ENCODE assay signal across 20 mouse cellular contexts in genomic region chr10:19459709-19460108, GRCm38 (mm10).
"Had no signal": no experiment of that assay in that cellular context is flagged by ENCODE, and none has a peak within 500 bp of the region (broad histone marks: within the 10 kb centered on the region; RNA-seq: fewer than 3 reads in every experiment).

No protein-coding gene starts in this region.

- DNase-seq: kidney, adult 18-20 months; layer of hippocampus, adult 9-11 months; liver; lung, adult 18-20 months; lung, postnatal 10 days; lung, postnatal 36 days; right cerebral cortex, postnatal 25 days; spleen, adult 18-20 months; thymus, postnatal 25 days had no signal

- H3K4me1 ChIP-seq: intestine, embryonic 15.5 days; limb, embryonic 10.5 days; limb, embryonic 13.5 days; liver, embryonic 12.5 days; liver, embryonic 15.5 days; megakaryocyte, embryonic 14.5 days had no signal

- H3K36me3 ChIP-seq: intestine, embryonic 15.5 days; limb, embryonic 10.5 days; limb, embryonic 13.5 days; liver, embryonic 12.5 days; liver, embryonic 15.5 days; lung, embryonic 15.5 days; midbrain, embryonic 10.5 days; neural tube, embryonic 12.5 days; stomach, embryonic 15.5 days had no signal

- ATAC-seq: intestine, embryonic 15.5 days; liver, embryonic 12.5 days had no signal

- H3K4me3 ChIP-seq: intestine, embryonic 15.5 days; layer of hippocampus, adult 2 months; limb, embryonic 10.5 days; limb, embryonic 13.5 days; liver, embryonic 12.5 days; liver, embryonic 15.5 days; lung, embryonic 15.5 days; megakaryocyte, embryonic 14.5 days; midbrain, embryonic 10.5 days; neural tube, embryonic 12.5 days; stomach, embryonic 15.5 days had no signal

- H3K27ac ChIP-seq: intestine, embryonic 15.5 days; layer of hippocampus, adult 2 months; limb, embryonic 10.5 days; limb, embryonic 13.5 days; liver, embryonic 12.5 days; liver, embryonic 15.5 days; lung, embryonic 15.5 days; midbrain, embryonic 10.5 days; neural tube, embryonic 12.5 days; stomach, embryonic 15.5 days had no signal

- H3K9ac ChIP-seq: intestine, embryonic 15.5 days; limb, embryonic 13.5 days; liver, embryonic 12.5 days; liver, embryonic 15.5 days; lung, embryonic 15.5 days; neural tube, embryonic 12.5 days; stomach, embryonic 15.5 days had no signal

- H3K27me3 ChIP-seq: intestine, embryonic 15.5 days; limb, embryonic 13.5 days; liver, embryonic 12.5 days; liver, embryonic 15.5 days; lung, embryonic 15.5 days; stomach, embryonic 15.5 days had no signal

- H3K9me3 ChIP-seq: intestine, embryonic 15.5 days; limb, embryonic 10.5 days; limb, embryonic 13.5 days; liver, embryonic 12.5 days; liver, embryonic 15.5 days; lung, embryonic 15.5 days; megakaryocyte, embryonic 14.5 days; midbrain, embryonic 10.5 days; neural tube, embryonic 12.5 days; stomach, embryonic 15.5 days had no signal

- H3K4me2 ChIP-seq: intestine, embryonic 15.5 days; limb, embryonic 13.5 days; liver, embryonic 12.5 days; liver, embryonic 15.5 days; lung, embryonic 15.5 days; stomach, embryonic 15.5 days had no signal
